Mouse (Mus musculus) stomach, embryonic 15.5 days (tissue): ENCODE data around the gene Chd2. TPM values are rescaled to one million over a fixed set of nuclear protein-coding genes. Genes with fewer than 3 reads are reported as not detected.

Experiments
- polyA plus RNA-seq: library from polyadenylated mRNA; unstranded; fragments of >200 nt; fragmentation: Nextera tagmentation; extraction: Ambion mirVana; gene quantifications from 2 replicates; pipeline ENCODE4 v1.2.1, GENCODE M21; 2015

The Chd2 gene
- polyA plus RNA-seq, 1 experiment from 2014 or later: 43.3 TPM

Other genes starting within 250 kb of the Chd2 start
- 12.1 and 14.9 TPM in 2 replicates for gene Rgma, start 166.3 kb downstream of the Chd2 start, polyA plus RNA-seq
- 58.0 and 67.7 TPM in 2 replicates for gene Fam174b, start 198.5 kb upstream of the Chd2 start, polyA plus RNA-seq